ENCODE assay signal across 8 mouse cellular contexts in genomic region chr2:131262213-131262672, GRCm38 (mm10). TPM values are rescaled to one million over a fixed set of nuclear protein-coding genes. Genes with fewer than 3 reads are reported as not detected.
DNase-seq lines count a peak whose midpoint lies in the region; ATAC-seq lines count a peak whose summit lies in the region.

Pank2 (plus strand) TSS chr2:131262495.

- DNase-seq in adipocyte (ENCODE audit: low spot score) = peak; percentile 98
- peak; percentile 99 for DNase-seq in embryo, embryonic 10 days (ENCODE audit: low spot score)
- DNase-seq in gastrocnemius, postnatal 10 days = peak; percentile 95
- DNase-seq in induced T-regulatory cell, adult 2 months (ENCODE audit: low read depth) = peak; percentile 97
- peak; percentile 96 to 98 for DNase-seq in left cerebral cortex, adult 9 months (ENCODE audit: low spot score in 2 of 2)
- DNase-seq in right cerebral cortex, postnatal 14 days = peak; percentile 98
- DNase-seq in urinary bladder, postnatal 36 days (ENCODE audit: low spot score in 2 of 2) = peak; percentile 92 to 97

- peak; percentile 88 for ATAC-seq in megakaryocyte progenitor cell, adult 5-6 weeks (replicated peaks; ENCODE audit: poor library complexity)

RNA-seq across cellular contexts. Expression of gene Pank2, which starts in this region (rescaled TPM):
- total RNA-seq in gastrocnemius, postnatal 10 days (2021) = 10 to 100 TPM; 26.7 to 35.3 TPM
- total RNA-seq in megakaryocyte progenitor cell, adult 5-6 weeks (2015) = 59.4 and 71.6 TPM in 2 replicates
- 46.3 and 61.7 TPM in 2 replicates for total RNA-seq in megakaryocyte progenitor cell, adult 5-6 weeks (2017)

Comparison
In these comparisons a context has a peak if more than half of its experiments do, and no peak if none do; other contexts are left out.
1. Peak in every context shown above with its lines: DNase-seq and ATAC-seq.